Mouse (Mus musculus): ENCODE measurements around the gene Sapcd2.

Gene Sapcd2

GRCm38 (mm10) chr2:25371764-25372643 is at the start of gene Sapcd2:
Gene Sapcd2, plus strand, starts transcription at chr2:25372321.
- peak; percentile 86 for DNase-seq

GRCm38 (mm10) chr2:25326036-25326435 is 46.1 kb upstream of the Sapcd2 start:
- no peak for DNase-seq

GRCm38 (mm10) chr2:25328440-25328839 is 43.7 kb upstream of the Sapcd2 start:
- no peak for DNase-seq

- no peak for DNase-seq
Measured at GRCm38 (mm10) chr2:25331470-25331869, 40.7 kb upstream of the Sapcd2 start.

- DNase-seq = peak; percentile 99
Measured at GRCm38 (mm10) chr2:25332286-25333160, 39.6 kb upstream of the Sapcd2 start, which contains the start of gene Man1b1. Gene Man1b1, plus strand, starts transcription at chr2:25332338.

GRCm38 (mm10) chr2:25333569-25333968 is 38.6 kb upstream of the Sapcd2 start:
- no peak for DNase-seq

GRCm38 (mm10) chr2:25338303-25338702 is 33.8 kb upstream of the Sapcd2 start:
- DNase-seq = no peak

- DNase-seq = no peak
Measured at GRCm38 (mm10) chr2:25348162-25348561, 24.0 kb upstream of the Sapcd2 start.

GRCm38 (mm10) chr2:25349499-25349898 is 22.6 kb upstream of the Sapcd2 start:
- no peak for DNase-seq

- no peak for DNase-seq
Measured at GRCm38 (mm10) chr2:25350701-25351100, 21.4 kb upstream of the Sapcd2 start.

- DNase-seq = no peak
Measured at GRCm38 (mm10) chr2:25354211-25354610, 17.9 kb upstream of the Sapcd2 start.

GRCm38 (mm10) chr2:25355419-25356066 is 16.6 kb upstream of the Sapcd2 start:
- DNase-seq = no peak

- peak; percentile 84 for DNase-seq
Measured at GRCm38 (mm10) chr2:25356208-25357079, 15.7 kb upstream of the Sapcd2 start, which contains the start of gene Dpp7. Gene Dpp7, minus strand, starts transcription at chr2:25356359.

- DNase-seq = no peak
Measured at GRCm38 (mm10) chr2:25359848-25360247, 12.3 kb upstream of the Sapcd2 start.

- DNase-seq = no peak
Measured at GRCm38 (mm10) chr2:25363478-25364178, 8.5 kb upstream of the Sapcd2 start.

GRCm38 (mm10) chr2:25364313-25364712 is 7.8 kb upstream of the Sapcd2 start:
- no peak for DNase-seq

GRCm38 (mm10) chr2:25364761-25365090 is 7.4 kb upstream of the Sapcd2 start:
- no peak for DNase-seq

GRCm38 (mm10) chr2:25365091-25365761 is 6.9 kb upstream of the Sapcd2 start, which contains the start of gene Uap1l1:
Gene Uap1l1, minus strand, starts transcription at chr2:25365682.
- peak; percentile 55 for DNase-seq

- no peak for DNase-seq
Measured at GRCm38 (mm10) chr2:25369996-25370395, 2.1 kb upstream of the Sapcd2 start.

GRCm38 (mm10) chr2:25372644-25373391 is 697 bp downstream of the Sapcd2 start:
- no peak for DNase-seq
